Mouse (Mus musculus) spleen, postnatal 14 days (tissue): Measurements from ENCODE around the gene Hba-a2.
A peak's percentile ranks its signal among the peaks of the same experiment; 100 is the strongest.
"Not testable (repeated sequence)": the region's sequence is repeated elsewhere in the genome, so short reads cannot be mapped to it uniquely, and the experiment has no call there.

ENCODE experiments used
- DNase-seq, 2 experiments: peaks; one replicate each; pipeline ENCODE4 v3.0.0; 2021 to 2022; ENCODE audit warnings: low spot score in 2 of 2

The Hba-a2 gene

DNA sequence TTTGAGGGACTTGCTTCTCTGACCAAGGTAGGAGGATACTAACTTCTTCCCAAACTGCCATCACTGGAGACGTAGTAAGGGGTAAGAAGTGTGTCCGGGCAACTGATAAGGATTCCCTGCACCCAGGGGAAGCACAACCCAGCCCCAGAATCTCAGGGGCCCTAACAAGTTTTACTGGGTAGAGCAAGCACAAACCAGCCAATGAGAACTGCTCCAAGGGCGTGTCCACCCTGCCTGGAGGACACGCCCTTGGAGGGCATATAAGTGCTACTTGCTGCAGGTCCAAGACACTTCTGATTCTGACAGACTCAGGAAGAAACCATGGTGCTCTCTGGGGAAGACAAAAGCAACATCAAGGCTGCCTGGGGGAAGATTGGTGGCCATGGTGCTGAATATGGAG lies at the start of gene Hba-a2:
Gene Hba-a2, plus strand, starts transcription at position 287 of the 400 bp plus-strand sequence.
- not testable (repeated sequence) for DNase-seq

- DNase-seq, result peak; percentile 39 to 55
Observed at GRCm38 (mm10) chr11:32247068-32247467, 49.2 kb upstream of the Hba-a2 start.

DNA sequence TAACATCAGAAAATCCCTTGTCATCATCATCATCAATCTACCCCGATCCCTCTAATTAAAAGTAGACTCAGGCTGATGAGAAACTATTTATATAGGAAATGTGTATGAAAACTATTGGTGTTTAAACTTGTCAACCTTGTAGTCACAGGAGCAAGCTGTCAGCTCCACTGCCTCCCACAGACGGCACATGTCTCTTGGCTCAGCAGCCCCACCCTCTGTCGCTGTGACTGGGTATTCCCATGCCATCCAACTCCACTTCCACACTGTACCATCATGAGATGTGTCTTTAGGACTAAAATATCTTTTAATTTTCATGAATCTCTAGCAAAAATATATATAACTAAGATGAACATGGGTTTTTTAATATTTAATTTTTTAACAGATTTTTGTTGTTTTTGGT lies 47.9 kb upstream of the Hba-a2 start:
- no peak for DNase-seq

GRCm38 (mm10) chr11:32250880-32251763 lies 45.2 kb upstream of the Hba-a2 start:
- DNase-seq, result peak; percentile 41 to 55

DNA sequence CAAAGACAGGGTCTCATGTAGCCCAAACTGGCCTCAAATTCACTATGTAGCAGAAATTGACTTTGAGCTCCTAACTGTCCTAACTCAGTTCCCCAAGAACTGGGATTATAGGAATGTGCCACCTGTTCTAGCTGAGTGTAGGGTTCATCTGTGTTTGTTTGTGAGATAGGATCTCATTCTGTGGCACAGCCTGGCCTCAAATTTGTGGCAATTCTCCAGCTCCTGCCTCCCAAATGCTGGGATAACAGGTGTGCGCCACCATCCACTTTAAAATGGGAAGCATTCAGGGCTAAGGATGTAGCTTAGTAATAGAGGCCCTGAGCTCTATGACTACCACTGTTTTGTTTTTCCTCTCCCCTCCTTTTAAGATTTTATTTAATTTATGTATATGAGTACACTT lies 43.2 kb upstream of the Hba-a2 start:
- no peak for DNase-seq

DNA sequence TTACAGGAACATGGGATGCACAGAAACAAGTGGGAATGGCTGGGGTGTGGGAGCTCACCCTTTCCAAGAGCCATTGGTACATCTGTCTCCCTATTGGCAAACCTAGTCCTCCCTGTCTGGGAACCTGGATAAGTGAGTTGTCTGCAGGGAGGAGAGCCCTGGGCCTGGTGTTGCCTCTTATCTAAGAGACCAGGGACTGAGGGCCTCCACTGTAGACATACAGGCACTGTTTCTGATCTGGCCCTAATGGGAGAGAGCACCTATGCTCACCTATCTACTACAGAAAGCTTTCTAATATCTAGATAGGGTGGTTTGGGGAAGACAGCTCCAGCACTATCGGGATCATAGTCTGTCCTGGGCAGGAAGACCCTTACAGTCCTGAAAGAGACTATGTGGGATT lies 40.1 kb upstream of the Hba-a2 start:
- no peak for DNase-seq

- no peak for DNase-seq
Observed at GRCm38 (mm10) chr11:32256566-32256965, 39.7 kb upstream of the Hba-a2 start.

DNA sequence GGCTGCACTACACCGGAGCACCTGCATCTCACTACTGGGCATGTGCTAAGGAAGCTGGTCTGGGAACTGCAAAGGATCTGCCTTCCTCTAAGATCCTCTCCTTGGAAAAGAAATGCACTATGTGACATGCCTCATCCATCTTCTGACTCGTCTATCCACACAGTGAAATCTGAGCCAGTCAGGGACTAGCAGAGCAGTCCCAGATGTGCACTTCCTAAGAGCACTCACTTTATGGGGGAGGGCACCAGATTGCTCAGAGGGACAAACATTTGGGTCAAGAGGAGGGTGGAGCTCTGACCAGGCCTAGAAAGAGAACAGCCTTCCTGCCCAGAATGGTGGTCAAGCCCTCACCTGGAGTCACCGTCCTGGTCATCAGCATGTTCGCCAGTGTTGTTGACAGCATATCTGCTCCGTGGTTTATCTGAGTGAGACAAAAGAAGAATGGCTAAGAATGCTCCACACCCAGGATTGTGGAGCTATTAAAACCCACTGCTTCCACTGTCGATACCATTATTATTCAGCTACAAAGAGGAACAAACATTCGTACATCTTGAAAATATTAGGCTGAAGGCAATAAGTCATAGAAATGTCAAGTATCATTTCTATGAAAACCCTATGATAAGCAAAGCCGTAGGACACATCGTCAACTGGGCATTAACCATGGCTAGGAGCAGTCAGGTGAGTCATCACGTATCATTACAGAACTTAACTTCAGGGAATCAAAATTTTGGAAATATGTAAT lies 33.4 kb upstream of the Hba-a2 start:
- no peak for DNase-seq

DNA sequence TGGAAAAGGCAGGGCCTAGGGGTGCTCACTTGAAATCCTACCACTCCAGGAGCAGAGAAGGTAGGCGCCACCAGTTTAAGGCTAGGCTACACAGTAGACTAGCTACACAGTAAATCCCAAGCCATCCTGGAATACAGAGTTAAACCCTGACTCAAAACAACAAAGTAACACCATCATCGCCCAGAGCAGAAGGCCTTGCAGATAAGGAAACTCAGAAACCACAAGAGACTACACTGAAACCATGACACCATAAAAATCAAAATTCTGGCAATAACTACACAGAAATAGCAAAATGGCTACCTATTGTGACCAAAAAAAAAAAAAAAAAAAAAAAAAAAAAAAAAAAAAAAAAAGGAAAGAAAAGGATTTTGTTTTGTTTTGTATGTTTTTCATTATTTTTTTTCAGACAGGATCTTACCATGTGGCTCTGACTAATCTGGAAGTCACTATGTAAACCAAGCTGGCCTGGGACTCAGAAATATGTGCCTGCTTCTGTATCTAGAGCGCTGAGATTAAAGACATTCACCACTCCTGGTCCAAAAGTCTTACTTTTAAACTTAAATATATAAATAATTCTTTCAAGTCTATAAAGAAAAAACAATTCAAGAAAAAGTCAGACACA lies 31.1 kb upstream of the Hba-a2 start:
- no peak for DNase-seq

DNA sequence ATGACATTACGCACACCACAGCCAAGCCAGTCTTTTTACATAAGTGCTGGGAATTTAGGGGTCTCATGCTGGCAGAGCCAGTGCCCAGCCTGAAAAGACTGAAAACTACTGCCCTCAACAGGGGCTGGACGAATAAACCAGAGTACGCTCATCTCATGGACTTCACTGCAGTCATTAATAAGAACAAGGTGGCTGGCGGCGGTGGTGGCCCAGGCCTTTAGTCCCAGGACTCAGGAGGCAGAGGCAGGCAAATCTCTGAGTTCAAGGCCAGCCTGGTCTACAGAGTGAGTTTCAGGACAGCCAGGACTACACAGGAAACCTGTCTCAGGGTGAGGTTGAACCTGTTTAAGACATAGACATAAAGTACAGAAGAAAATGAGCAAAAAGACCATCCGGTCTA lies 30.1 kb upstream of the Hba-a2 start:
- DNase-seq, result no peak

GRCm38 (mm10) chr11:32266776-32267175 lies 29.5 kb upstream of the Hba-a2 start:
- no peak for DNase-seq

- DNase-seq, result peak; percentile 92 to 94
Observed at GRCm38 (mm10) chr11:32267188-32267884, 29.0 kb upstream of the Hba-a2 start, which contains the start of gene Nprl3. TSS of gene Nprl3 (minus strand) at chr11:32267707.

DNA sequence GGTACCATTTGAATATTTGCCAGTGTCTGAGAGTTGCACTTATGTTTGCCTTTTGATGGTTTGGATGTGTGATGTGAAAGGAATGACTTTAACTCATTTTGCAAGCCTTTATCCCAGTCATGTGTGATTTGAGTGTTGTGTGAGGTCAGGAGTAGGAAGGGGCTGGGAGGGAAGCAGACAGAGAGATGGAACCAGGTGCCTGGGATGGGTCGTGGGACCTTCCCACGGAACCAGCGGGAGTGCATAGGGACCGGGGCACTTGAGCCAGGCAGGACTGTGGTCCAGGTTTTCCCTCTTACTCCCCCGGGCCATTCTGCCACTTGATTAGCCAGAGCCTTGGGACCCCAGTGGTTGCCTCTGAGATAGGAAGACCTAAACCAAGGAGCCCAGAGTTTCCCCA lies 28.3 kb upstream of the Hba-a2 start:
- no peak for DNase-seq

DNA sequence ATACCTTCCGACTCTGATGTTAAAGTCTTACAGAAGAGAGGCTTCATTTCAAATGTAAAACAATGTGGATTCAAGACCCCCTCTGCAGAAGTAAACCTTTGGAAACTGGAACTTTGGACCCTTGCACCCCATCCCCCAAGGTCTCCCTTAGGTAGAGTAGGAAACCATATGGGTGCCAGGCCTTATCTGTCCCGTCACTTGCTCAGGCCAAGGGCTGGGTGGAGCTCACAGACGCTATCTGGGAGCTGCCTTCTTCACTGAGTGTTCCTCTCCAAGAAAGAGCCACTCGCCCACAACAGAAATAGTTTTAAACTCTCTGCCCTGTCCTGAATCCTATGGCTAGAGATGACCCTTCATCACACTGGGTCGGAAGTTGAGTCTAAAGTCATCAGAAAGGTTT lies 27.3 kb upstream of the Hba-a2 start:
- DNase-seq, result peak in 1 of 2 experiments; percentile 44

DNA sequence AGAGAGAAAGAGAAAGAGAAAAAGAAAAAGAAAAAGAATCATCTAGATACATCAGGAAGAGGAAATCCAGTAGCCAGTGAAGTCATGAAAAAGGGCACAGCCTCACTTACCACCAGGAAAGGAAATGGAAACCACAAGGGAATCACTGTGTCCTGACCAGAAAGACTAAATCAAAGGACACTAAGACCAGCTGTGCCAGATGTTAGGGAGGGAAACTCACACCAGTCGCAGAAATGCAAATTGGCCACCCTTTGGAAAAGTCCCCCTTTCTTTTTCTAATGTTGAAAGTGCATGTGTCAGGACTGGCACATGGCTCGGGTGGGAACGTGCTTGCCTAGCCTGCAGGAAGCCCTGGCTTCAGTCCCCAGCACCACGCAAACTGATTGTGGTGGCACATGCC lies 25.1 kb upstream of the Hba-a2 start:
- no peak for DNase-seq

GRCm38 (mm10) chr11:32276347-32276746 lies 19.9 kb upstream of the Hba-a2 start, which contains the start of gene Hba-x:
TSS of gene Hba-x (plus strand) at chr11:32276400.
- no peak for DNase-seq

DNA sequence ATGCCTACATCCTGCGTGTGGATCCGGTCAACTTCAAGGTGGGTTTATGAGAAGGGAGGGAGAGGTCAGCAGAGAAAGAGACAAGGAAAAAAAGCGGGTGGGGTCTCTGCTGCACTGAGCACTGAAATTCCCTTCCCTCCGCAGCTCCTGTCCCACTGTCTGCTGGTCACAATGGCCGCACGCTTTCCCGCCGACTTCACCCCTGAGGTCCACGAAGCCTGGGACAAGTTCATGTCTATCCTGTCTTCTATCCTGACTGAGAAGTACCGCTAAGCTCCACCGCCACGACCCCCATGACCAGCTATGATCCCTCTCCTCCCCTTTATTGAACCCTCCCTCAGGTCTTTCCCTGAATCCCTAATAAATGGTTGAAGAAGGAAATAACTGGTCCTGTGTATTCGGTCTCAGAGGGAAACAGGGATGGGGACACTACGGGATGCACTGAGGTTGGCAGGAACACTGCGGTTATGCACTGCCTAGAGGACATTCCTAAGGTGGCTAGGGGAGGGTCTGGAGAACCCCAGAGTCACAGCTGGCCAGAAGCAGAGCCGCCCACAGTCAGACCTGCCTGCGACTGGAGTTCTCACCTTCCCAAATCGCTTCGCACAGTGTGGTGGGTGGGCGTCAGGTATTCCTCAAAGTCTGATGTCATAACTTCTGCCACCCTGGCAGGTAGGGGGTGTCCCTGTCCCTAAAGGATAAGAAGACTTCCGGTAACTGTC lies 18.4 kb upstream of the Hba-a2 start:
- DNase-seq, result no peak

- DNase-seq, result no peak
Observed at GRCm38 (mm10) chr11:32278458-32278957, 17.8 kb upstream of the Hba-a2 start.

DNA sequence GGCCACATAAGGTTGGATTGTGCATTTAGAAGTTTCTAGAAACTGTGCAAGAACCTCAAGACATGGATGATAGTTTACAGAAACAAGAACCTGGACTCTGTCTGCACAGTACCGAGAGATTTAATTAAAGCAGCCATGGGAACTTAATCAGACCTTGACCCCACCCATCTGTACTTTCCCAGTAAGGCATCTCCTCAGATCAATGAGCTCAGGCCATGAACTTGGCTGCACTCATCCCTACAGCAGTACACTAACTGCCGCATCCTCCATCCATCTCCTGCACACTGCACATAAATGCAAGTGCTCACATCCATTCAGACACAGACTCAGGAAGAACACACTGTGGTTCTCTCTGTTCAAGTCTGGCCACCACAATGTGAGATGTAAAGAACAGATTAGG lies 15.6 kb upstream of the Hba-a2 start:
- no peak for DNase-seq

DNA sequence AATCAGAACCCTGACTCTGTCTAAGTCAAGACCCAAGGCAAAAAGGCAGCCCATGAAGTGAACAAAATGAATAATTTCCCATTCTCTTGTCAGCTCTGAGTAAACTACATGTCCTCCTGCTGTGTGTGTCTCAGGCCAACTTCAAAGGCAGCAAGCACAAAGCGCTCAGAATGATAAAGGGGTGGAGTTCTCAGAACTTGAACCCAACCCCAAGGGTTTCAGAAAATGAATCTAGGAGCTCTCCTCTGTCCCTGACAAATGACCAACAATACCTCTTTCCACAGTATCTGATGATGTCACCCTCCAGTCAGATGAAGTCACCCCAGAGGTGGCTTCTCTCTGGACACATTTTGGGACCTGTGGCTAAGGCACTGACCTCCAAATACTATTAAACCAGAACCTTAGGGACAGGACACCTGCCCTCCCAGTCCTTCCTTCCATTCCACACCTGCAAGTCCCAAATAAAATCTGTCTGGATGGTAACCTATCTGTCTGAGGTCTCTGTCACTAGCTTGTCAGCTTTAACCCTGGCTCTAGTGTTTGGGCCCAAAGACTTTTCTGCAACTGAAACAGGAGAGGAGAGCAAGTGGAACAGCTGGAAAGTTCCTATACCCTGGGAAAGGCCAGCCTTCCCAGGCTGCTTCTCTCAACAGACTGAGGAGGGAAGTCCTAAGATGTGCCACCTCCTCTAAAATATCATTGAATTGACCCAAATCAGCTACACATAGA lies 14.7 kb upstream of the Hba-a2 start:
- no peak for DNase-seq
